Mouse (Mus musculus) activated CD4-positive, CD25-positive, alpha-beta regulatory T cell, adult 4 months (primary cell): ENCODE data around the gene Rfx2. TPM values are rescaled to one million over a fixed set of nuclear protein-coding genes. Genes with fewer than 3 reads are reported as not detected.

Experiments
- ATAC-seq: one replicate; pipeline ENCODE4 v1.8.0; 2017
- polyA plus RNA-seq, 2 experiments: library from polyadenylated mRNA; unstranded; fragments of 100-300 nt; shearing (Covaris generic); gene quantifications; one replicate each; pipeline ENCODE4 v1.2.1; 2017

The Rfx2 gene
- polyA plus RNA-seq, 2 experiments from 2014 or later: 1.4 to 1.9 TPM

DNA sequence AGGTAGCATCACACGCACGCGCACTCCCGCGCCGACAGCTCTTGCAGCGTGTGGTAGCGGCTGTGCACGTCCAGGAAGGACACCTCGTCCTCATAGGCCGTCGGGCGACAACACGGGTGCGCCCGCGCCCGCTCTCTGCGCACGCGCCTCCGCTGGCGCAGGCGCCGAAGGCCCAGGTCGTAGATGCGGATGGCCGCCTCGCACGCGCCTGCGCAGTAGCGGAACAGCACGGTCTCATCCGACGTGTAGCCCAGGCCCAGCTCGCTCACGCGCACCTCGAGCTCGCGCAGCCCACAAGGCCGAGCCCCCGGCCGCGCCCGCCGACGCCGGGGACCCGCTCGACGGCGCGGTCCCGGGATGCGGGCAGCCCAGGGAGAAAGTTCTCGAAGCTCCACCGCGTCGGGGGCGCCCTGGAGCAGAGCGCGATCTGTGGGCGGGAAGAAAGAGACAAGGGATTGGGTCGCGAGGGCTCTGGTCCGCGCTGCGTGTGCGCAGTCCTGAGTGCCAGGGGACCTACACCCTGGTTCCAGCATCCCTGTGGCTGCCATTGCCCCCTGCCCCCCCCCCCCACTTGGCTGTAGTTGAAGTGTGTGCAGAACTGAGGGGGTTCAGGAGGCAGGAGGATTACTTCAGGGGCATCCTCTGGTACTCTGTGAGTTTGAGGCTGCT is 79.3 kb downstream of the Rfx2 start:
- ATAC-seq: no peak

- no peak for ATAC-seq
Observed at GRCm38 (mm10) chr17:56744173-56744572, 86.6 kb downstream of the Rfx2 start.

- no peak for ATAC-seq
Observed at GRCm38 (mm10) chr17:56740788-56741160, 90.0 kb downstream of the Rfx2 start.

DNA sequence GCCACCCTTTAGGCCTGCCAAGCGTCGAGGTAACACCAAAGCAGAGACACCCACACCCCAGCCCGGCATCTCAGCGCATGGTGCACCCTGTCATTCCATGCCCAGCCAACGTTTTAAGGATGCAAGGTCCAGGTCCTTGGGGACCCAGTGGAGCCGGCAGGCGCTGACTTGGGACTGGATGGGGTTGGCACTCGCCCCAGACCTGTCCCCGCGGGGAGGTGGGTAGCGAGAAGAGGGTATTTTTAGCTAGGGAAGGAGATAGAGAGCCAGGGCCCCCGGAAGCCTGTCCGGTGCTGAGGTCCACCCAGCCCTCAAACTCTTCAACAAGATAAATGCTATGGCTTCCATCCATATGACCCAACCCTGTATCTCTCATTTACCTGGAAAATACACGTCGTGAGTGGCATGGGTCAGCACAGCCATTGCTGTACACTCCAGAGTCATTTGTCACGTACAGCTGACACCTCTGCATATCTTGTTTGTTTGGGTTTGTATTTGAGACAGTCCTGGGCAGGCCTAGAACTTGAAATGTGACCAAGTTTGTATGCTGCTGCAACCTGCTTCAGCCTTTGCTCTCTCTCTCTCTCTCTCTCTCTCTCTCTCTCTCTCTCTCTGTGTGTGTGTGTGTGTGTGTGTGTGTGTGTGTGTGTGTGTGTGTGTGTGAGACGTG is 90.6 kb downstream of the Rfx2 start:
- no peak for ATAC-seq

DNA sequence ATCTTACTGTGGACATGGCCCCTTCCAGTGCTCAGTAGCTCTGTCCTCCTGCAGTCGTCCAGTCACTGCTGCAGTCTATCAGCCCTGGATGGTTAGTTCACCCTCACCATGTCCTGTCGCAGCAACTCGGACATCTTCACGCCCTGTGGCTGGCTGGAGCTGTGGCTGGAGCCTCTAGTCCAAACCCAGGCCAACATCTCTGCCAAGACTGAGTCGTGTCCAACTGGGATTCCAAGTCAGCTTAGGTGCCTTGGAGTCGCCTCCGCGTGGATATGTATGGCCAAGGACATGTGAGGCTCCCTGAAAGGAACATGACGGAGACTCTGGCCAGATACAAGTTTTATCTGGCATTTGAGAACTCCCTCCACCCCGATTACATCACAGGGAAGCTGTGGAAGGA is 92.6 kb downstream of the Rfx2 start:
- no peak for ATAC-seq

DNA sequence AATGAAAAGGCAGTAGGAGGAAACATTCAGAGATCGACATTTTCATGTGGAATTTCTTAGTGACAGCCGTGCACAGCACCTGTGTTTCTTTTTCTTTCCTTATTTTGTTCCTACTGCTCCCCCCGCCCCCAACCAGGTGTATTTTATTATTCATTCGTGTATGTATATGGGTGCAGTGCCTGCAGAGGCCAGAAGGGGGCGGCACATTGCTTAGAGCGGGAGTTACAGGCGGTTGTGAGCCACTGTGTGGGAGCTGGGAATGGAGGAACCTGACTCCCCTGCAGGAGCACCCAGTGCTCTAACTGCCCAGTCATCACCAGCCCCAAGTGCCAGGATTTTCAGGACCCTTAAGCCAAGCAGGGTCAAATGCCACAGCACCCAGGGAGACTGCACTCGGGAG is 94.3 kb downstream of the Rfx2 start:
- ATAC-seq: no peak

GRCm38 (mm10) chr17:56729656-56730055 is 101.2 kb downstream of the Rfx2 start:
- no peak for ATAC-seq

GRCm38 (mm10) chr17:56729151-56729550 is 101.7 kb downstream of the Rfx2 start:
- no peak for ATAC-seq

DNA sequence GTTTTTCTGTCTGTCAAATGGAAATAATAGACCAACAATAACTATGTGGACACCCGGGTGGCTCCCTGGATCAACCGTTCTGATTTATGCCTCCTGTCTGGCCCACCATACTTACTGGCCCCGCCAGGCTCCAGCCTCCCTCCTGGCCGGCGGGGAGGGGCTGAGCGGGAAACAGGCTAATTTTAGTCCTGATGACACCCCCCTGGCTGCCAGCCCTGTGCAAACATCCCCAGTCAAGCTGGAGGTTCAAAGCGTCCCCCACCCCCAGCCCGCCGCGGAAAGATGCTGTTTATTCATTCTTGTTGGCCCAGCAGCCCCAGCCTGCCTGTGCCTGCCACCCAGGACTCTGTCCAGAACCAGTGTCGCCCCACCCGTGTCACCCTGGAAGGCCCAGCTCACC is 102.7 kb downstream of the Rfx2 start:
- ATAC-seq: no peak

- no peak for ATAC-seq
Observed at GRCm38 (mm10) chr17:56727659-56728058, 103.2 kb downstream of the Rfx2 start.

GRCm38 (mm10) chr17:56727029-56727649 is 103.7 kb downstream of the Rfx2 start:
- no peak for ATAC-seq

Other genes with a start within 250 kb of the Rfx2 start
- gene Safb2, start 246.4 kb downstream of the Rfx2 start, polyA plus RNA-seq: 10 to 100 TPM; 39.6 to 40.2 TPM
- gene Safb, start 246.2 kb downstream of the Rfx2 start, polyA plus RNA-seq: 10 to 100 TPM; 34.0 to 45.4 TPM
- 100 to 1,000 TPM; 272 to 317 TPM for gene 2410015M20Rik, start 221.2 kb downstream of the Rfx2 start, polyA plus RNA-seq
- 1,000 to 10,000 TPM; 4,432 to 4,869 TPM for gene Rpl36, start 217.6 kb downstream of the Rfx2 start, polyA plus RNA-seq
- 1 to 10 TPM; 7.0 to 8.0 TPM for gene Lonp1, start 204.1 kb downstream of the Rfx2 start, polyA plus RNA-seq
- gene Catsperd, start 202.9 kb downstream of the Rfx2 start, polyA plus RNA-seq: 1 to 10 TPM in 1 of 2 experiments, under 1 TPM in 1; 0.87 to 1.0 TPM
- gene Ranbp3, start 157.7 kb downstream of the Rfx2 start, polyA plus RNA-seq: 10 to 100 TPM; 40.5 to 56.7 TPM
- 100 to 1,000 TPM; 272 to 279 TPM for gene Ndufa11, start 113.2 kb downstream of the Rfx2 start, polyA plus RNA-seq
- gene Vmac, start 113.0 kb downstream of the Rfx2 start, polyA plus RNA-seq: 1 to 10 TPM; 6.0 TPM
- not detected for gene Nrtn, start 73.5 kb downstream of the Rfx2 start, polyA plus RNA-seq
- gene Dus3l, start 66.3 kb downstream of the Rfx2 start, polyA plus RNA-seq: 10 to 100 TPM; 24.3 to 32.7 TPM
- gene Prr22, start 60.8 kb downstream of the Rfx2 start, polyA plus RNA-seq: under 1 TPM; 0.33 to 0.74 TPM
- gene Acsbg2, start 43.4 kb upstream of the Rfx2 start, polyA plus RNA-seq: under 1 TPM in 1 of 2 experiments, not detected in 1; 0.21 TPM
- under 1 TPM; 0.28 to 0.37 TPM for gene 1700061G19Rik, start 44.5 kb upstream of the Rfx2 start, polyA plus RNA-seq
- 1 to 10 TPM; 4.6 to 6.4 TPM for gene Mllt1, start 104.4 kb upstream of the Rfx2 start, polyA plus RNA-seq
- gene Acer1, start 151.1 kb upstream of the Rfx2 start, polyA plus RNA-seq: not detected
- 10 to 100 TPM; 79.3 to 85.4 TPM for gene Clpp, start 159.3 kb upstream of the Rfx2 start, polyA plus RNA-seq
- 10 to 100 TPM; 22.6 to 26.9 TPM for gene Alkbh7, start 166.3 kb upstream of the Rfx2 start, polyA plus RNA-seq
- gene Pspn, start 169.0 kb upstream of the Rfx2 start, polyA plus RNA-seq: not detected
- gene Gtf2f1, start 180.3 kb upstream of the Rfx2 start, polyA plus RNA-seq: 10 to 100 TPM; 63.3 to 89.3 TPM
- gene Gm17949, start 180.5 kb upstream of the Rfx2 start, polyA plus RNA-seq: under 1 TPM in 1 of 2 experiments, not detected in 1; 0.57 TPM
- gene Khsrp, start 200.5 kb upstream of the Rfx2 start, polyA plus RNA-seq: 10 to 100 TPM; 19.6 to 30.9 TPM
- not detected for gene Slc25a41, start 210.6 kb upstream of the Rfx2 start, polyA plus RNA-seq
- gene Crb3, start 228.1 kb upstream of the Rfx2 start, polyA plus RNA-seq: under 1 TPM; 0.46 to 0.73 TPM
- 1 to 10 TPM; 1.5 to 3.2 TPM for gene Slc25a23, start 228.8 kb upstream of the Rfx2 start, polyA plus RNA-seq
- gene Dennd1c, start 247.5 kb upstream of the Rfx2 start, polyA plus RNA-seq: 100 to 1,000 TPM; 205 to 208 TPM